In genomic region chr16:95647854-95648253, GRCm38 (mm10) we compare ENCODE assay signal across 8 mouse cellular contexts. TPM values are rescaled to one million over a fixed set of nuclear protein-coding genes. Genes with fewer than 3 reads are reported as not detected.
DNase-seq lines count a peak whose midpoint lies in the region; ATAC-seq and TF ChIP-seq lines count a peak whose summit lies in the region.

No protein-coding gene starts in this region.

- WGBS in bone marrow, adult 2 months, result 15% methylated on average over 13 of the region's 13 CpGs
- WGBS in lung, embryonic 15.5 days, result 12% methylated on average over 13 of the region's 13 CpGs

- no peaks in the 10 kb centered on the region for H3K9me3 ChIP-seq in ES-Bruce4 (replicated peaks; ENCODE audit: control insufficient read depth, insufficient read depth, low read length, poor library complexity, severe bottlenecking)
- H3K9me3 ChIP-seq in lung, embryonic 15.5 days, result no peaks in the 10 kb centered on the region

- no peak for TF ChIP-seq POLR2A in ES-Bruce4 (IDR thresholded peaks at IDR 0.05; ENCODE audit: insufficient read depth, low read length)
- TF ChIP-seq POLR2A in bone marrow, adult 2 months (IDR thresholded peaks at IDR 0.05; ENCODE audit: borderline replicate concordance, control insufficient read depth, low read depth, low read length), result no peak

- H3K27me3 ChIP-seq in ES-Bruce4 (ENCODE audit: control insufficient read depth, insufficient read depth, low read length, poor library complexity, severe bottlenecking), result no peaks in the 10 kb centered on the region
- no peaks in the 10 kb centered on the region for H3K27me3 ChIP-seq in lung, embryonic 15.5 days

- no peaks in the 10 kb centered on the region for H3K36me3 ChIP-seq in ES-Bruce4 (ENCODE audit: control insufficient read depth, insufficient read depth, low read length, poor library complexity, severe bottlenecking)
- no peaks in the 10 kb centered on the region for H3K36me3 ChIP-seq in lung, embryonic 15.5 days

- H3K4me3 ChIP-seq in ES-Bruce4 (ENCODE audit: low read depth, low read length), result no peak overlapping the region
- H3K4me3 ChIP-seq in bone marrow, adult 2 months (replicated peaks; ENCODE audit: control insufficient read depth, low read depth, low read length), result no peak overlapping the region
- no peak overlapping the region for H3K4me3 ChIP-seq in layer of hippocampus, adult 2 months
- no peak overlapping the region for H3K4me3 ChIP-seq in lung, embryonic 15.5 days

- H3K4me2 ChIP-seq in lung, embryonic 15.5 days, result no peak overlapping the region

- peak; percentile 94 for TF ChIP-seq CTCF in ES-Bruce4 (IDR thresholded peaks at IDR 0.05; ENCODE audit: low read depth, low read length)
- peak; percentile 82 for TF ChIP-seq CTCF in bone marrow, adult 2 months (IDR thresholded peaks at IDR 0.05; ENCODE audit: control insufficient read depth, insufficient read depth, low read length)
- TF ChIP-seq CTCF in layer of hippocampus, adult 2 months (conservative IDR thresholded peaks at IDR 0.05), result peak; percentile 95

- no peaks in the 10 kb centered on the region for H3K4me1 ChIP-seq in ES-Bruce4 (ENCODE audit: control insufficient read depth, insufficient read depth, low read length)
- H3K4me1 ChIP-seq in bone marrow, adult 2 months (ENCODE audit: control insufficient read depth, insufficient read depth, low read length), result no peaks in the 10 kb centered on the region; the same call in 1 of the 2 replicates
- peaks cover 4% of the 10 kb centered on the region; the same call in 1 of the 2 replicates for H3K4me1 ChIP-seq in lung, embryonic 15.5 days

- no peak for TF ChIP-seq EP300 in ES-Bruce4 (IDR thresholded peaks at IDR 0.05; ENCODE audit: insufficient read depth, low read depth, low read length)

- H3K9ac ChIP-seq in ES-Bruce4 (ENCODE audit: low read depth, poor library complexity, severe bottlenecking), result no peak overlapping the region
- H3K9ac ChIP-seq in lung, embryonic 15.5 days, result no peak overlapping the region

- peak; percentile 64 for ATAC-seq in lung, embryonic 15.5 days (ENCODE audit: borderline replicate concordance, extremely low read depth, low FRiP score, low TSS enrichment)

- intact Hi-C loops in heart, postnatal 25 days (cut with DNase I), result loop anchor here (1.0 kb wide), 1 partner anchor 297 kb away; no protein-coding TSS in a partner anchor

- peak; percentile 23 for DNase-seq in fibroblast of lung, adult 2 months (ENCODE audit: low read depth)
- peak; percentile 10 for DNase-seq in heart, postnatal 25 days (ENCODE audit: low spot score)
- peak; percentile 56 to 85 for DNase-seq in layer of hippocampus, adult 2 months (ENCODE audit: low spot score in 2 of 2)
- DNase-seq in retina, postnatal 7 days (ENCODE audit: low read depth, low spot score), result peak; percentile 46
- DNase-seq in urinary bladder, adult 2 months (ENCODE audit: low spot score), result peak; percentile 77

- H3K27ac ChIP-seq in ES-Bruce4 (ENCODE audit: insufficient read depth, low read length), result no peak overlapping the region
- H3K27ac ChIP-seq in bone marrow, adult 2 months (ENCODE audit: control insufficient read depth, insufficient read depth, low read depth, low read length, poor library complexity), result no peak overlapping the region
- H3K27ac ChIP-seq in layer of hippocampus, adult 2 months, result no peak overlapping the region
- no peak overlapping the region for H3K27ac ChIP-seq in lung, embryonic 15.5 days

RNA-seq across cellular contexts. Expression of gene Ets2, which starts 54.0 kb away (rescaled TPM):
- 32.5 and 34.5 TPM in 2 replicates for polyA plus RNA-seq in ES-Bruce4 (2011; ENCODE audit: insufficient read depth, insufficient read length, low read depth, missing spikeins)
- 5.5 and 12.0 TPM in 2 replicates for polyA plus RNA-seq in bone marrow, adult 2 months (2011; ENCODE audit: insufficient read depth, insufficient read length, low replicate concordance, missing spikeins)
- total RNA-seq in heart, postnatal 25 days (2021), result 10 to 100 TPM; 84.1 to 91.6 TPM
- total RNA-seq in layer of hippocampus, adult 2 months (2021), result 10 to 100 TPM; 70.3 to 77.0 TPM
- polyA plus RNA-seq in lung, embryonic 15.5 days (2015; fragmentation: Nextera tagmentation; extraction: Ambion mirVana), result 96.1 and 107 TPM in 2 replicates
- polyA plus RNA-seq in urinary bladder, adult 2 months (2012; rRNA removed), result 42.6 and 46.0 TPM in 2 replicates

Comparison
In these comparisons a context has a peak if more than half of its experiments do, and no peak if none do; other contexts are left out.
1. DNase-seq: peak in every context shown above with its lines; median percentile 77 in urinary bladder, adult 2 months; 70 in layer of hippocampus, adult 2 months; 46 in retina, postnatal 7 days; 23 in fibroblast of lung, adult 2 months; 10 in heart, postnatal 25 days.